Mouse (Mus musculus) spleen, adult 10 weeks (tissue): ENCODE measurements around the gene Alg11. TPM values are rescaled to one million over a fixed set of nuclear protein-coding genes. Genes with fewer than 3 reads are reported as not detected.

Source experiments
- polyA plus RNA-seq: library from polyadenylated mRNA; stranded (reverse); fragments of 350-450 nt; fragmentation: Illumina TruSeq; extraction: RNeasy Lipid Tissue Mini Kit (QIAGEN cat#74804); gene quantifications from one replicate; pipeline ENCODE4 v1.2.3, GENCODE M21; 2015; ENCODE audit warnings: low replicate concordance; ENCODE audit not compliant: insufficient read depth

Alg11 gene
- 17.3 TPM for polyA plus RNA-seq

DNA sequence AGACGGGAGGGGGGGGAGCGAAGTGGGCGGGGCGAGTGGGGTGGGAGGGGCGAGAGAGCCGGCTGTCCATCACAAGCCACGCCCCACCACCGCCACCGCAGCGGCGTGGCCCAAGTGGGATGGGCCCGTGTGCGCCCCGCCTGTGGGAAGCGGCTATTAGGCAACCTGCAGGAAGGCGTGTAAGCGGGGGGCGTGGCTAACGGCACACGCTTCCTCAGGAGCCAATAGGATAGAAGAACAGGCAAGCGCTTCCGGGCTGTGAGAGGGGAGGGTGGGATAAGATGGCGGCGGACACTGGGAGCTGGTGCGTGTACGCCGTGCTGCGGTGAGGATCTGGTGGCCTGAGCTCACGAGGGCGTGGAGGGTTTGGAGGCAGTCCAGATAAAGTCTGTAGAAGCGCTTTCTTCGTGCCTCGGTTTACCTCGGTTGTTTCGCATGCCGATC, at the start of gene Alg11:
Gene Alg11, plus strand, starts transcription at position 276 of the 444 bp plus-strand sequence.

DNA sequence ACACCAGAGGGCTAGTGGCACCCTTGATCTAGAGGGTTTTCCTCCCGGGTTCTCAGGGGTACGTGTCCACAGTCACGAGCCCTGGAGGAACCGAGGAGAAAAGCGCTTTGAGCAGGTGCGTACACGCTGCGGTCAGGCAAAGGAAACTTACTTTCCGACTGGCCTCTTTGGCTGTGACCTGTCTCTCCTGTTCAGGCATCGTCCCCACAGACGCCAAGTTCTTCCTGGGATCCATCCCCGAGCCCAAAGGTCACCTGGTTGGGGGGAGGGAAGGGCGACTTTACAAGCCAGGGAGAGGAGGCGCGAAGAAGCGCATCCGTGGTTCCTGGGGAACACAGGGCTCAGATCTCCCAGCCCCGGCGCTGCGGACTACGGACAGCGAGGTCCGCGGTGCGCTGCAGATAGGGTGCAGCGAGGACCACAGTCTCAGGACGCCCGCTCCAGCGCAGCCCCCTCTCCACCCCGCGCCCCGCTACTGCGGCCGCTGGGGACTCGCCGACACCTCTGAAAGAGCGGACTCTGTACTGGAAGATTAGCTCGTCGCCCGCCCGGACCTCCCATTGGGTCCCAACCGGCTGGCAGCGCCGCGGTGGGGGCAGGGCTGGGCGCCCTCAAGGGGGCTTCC, 588 bp upstream of the Alg11 start, which contains the start of gene Atp7b:
Gene Atp7b, minus strand, starts transcription at position 485 of the 625 bp plus-strand sequence.

Other genes starting within 250 kb of the Alg11 start
- gene Defb50, start 237.2 kb upstream of the Alg11 start, polyA plus RNA-seq = not detected
- not detected for gene Defb2, start 220.8 kb upstream of the Alg11 start, polyA plus RNA-seq
- not detected for gene Defb10, start 201.8 kb upstream of the Alg11 start, polyA plus RNA-seq
- gene Defb9, start 175.3 kb upstream of the Alg11 start, polyA plus RNA-seq = not detected
- gene Defb11, start 154.3 kb upstream of the Alg11 start, polyA plus RNA-seq = not detected
- gene Defb15, start 128.0 kb upstream of the Alg11 start, polyA plus RNA-seq = not detected
- not detected for gene Defb35, start 122.4 kb upstream of the Alg11 start, polyA plus RNA-seq
- not detected for gene Defb13, start 114.0 kb upstream of the Alg11 start, polyA plus RNA-seq
- gene Fam90a1a, start 102.0 kb upstream of the Alg11 start, polyA plus RNA-seq = not detected
- not detected for gene Ccdc70, start 90.9 kb upstream of the Alg11 start, polyA plus RNA-seq
- gene Atp7b, start 416 bp upstream of the Alg11 start, polyA plus RNA-seq = 0.51 TPM
- 0.14 TPM for gene Nek5, start 64.3 kb downstream of the Alg11 start, polyA plus RNA-seq
- gene Nek3, start 105.7 kb downstream of the Alg11 start, polyA plus RNA-seq = 6.5 TPM
- 9.3 TPM for gene Ckap2, start 125.1 kb downstream of the Alg11 start, polyA plus RNA-seq
- gene Vps36, start 132.1 kb downstream of the Alg11 start, polyA plus RNA-seq = 24.8 TPM
- gene Thsd1, start 166.6 kb downstream of the Alg11 start, polyA plus RNA-seq = 2.6 TPM
- not detected for gene Tpte, start 222.7 kb downstream of the Alg11 start, polyA plus RNA-seq